Mouse (Mus musculus): ENCODE results near the gene Ppp1r9a. TPM values are rescaled to one million over a fixed set of nuclear protein-coding genes. Genes with fewer than 3 reads are reported as not detected.
"Not testable (repeated sequence)": the region's sequence is repeated elsewhere in the genome, so short reads cannot be mapped to it uniquely, and the experiment has no call there.

Ppp1r9a gene
- total and polyA plus RNA-seq, 3 experiments = 1.0 TPM; not detected in 2

DNA sequence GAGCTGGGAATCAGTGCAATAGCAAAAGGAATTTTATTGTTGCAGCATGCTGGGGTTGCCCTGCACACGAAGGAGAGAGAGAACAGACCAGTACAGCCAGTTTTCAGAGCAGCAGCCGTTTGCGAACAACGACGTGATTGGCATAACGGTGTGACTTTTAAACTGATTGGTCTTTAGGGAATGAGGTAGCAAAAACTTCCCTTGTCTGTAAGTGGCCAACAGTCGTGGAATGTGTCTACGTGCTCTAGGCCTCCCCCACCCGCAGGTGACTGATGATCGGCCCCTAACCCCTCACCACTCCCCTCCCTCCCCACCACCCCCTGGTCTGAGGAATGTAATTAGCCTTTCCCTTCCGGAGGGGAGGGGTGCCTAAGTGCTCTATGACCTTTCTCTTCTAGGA is 10.3 kb upstream of the Ppp1r9a start:
- no peak overlapping the region for H3K4me3 ChIP-seq (replicated peaks in 1 of 3; ENCODE audit: low read depth in 2 of 3, low read length in 2 of 3, poor library complexity in 1 of 3)
- peaks cover 0 to 4% of the 10 kb centered on the region in 2 experiments; a peak in 2 of 4 replicates for H3K4me1 ChIP-seq (ENCODE audit: control insufficient read depth in 1 of 2, insufficient read depth in 2 of 2)
- H3K4me2 ChIP-seq (ENCODE audit: insufficient read depth, low read depth, poor library complexity, severe bottlenecking) = no peak overlapping the region
- H3K9me3 ChIP-seq (replicated peaks; ENCODE audit: low read length) = no peaks in the 10 kb centered on the region
- no peaks in the 10 kb centered on the region; the same call in 1 of the 2 replicates for H3K79me2 ChIP-seq (replicated peaks; ENCODE audit: control insufficient read depth, extremely low read depth, insufficient read depth, poor library complexity, severe bottlenecking)
- DNase-seq (ENCODE audit: extremely low read depth) = no peak
- no peaks in the 10 kb centered on the region for H3K36me3 ChIP-seq (replicated peaks in 1 of 2; ENCODE audit: control insufficient read depth in 1 of 2, insufficient read depth in 1 of 2, low read length in 1 of 2)
- in situ Hi-C loops (cut with MboI; ENCODE audit: low pct_ligation_motif_present, low pct_unique_long_range_greater_than_20kb, low sequenced_read_pairs) (no loop called here), dilution Hi-C loops (cut with MboI; ENCODE audit: extremely low pct_ligation_motif_present, extremely low pct_unique_long_range_greater_than_20kb, low sequenced_read_pairs) (no loop called here)
- no peaks in the 10 kb centered on the region for H3K27me3 ChIP-seq (replicated peaks)
- TF ChIP-seq RCOR1 (conservative IDR thresholded peaks at IDR 0.05; ENCODE audit: low read depth, low read length) = no peak
- TF ChIP-seq POLR2A (IDR thresholded peaks at IDR 0.05; ENCODE audit: low read depth, low read length) = no peak
- no peak for TF ChIP-seq ELF1 (IDR thresholded peaks at IDR 0.05; ENCODE audit: low read depth, low read length)
- TF ChIP-seq KAT2A (IDR thresholded peaks at IDR 0.05; ENCODE audit: insufficient replicate concordance, low read length) = no peak
- TF ChIP-seq JUN (IDR thresholded peaks at IDR 0.05; ENCODE audit: insufficient read depth, low read depth, low read length) = no peak
- no peak for TF ChIP-seq IRF4 (IDR thresholded peaks at IDR 0.05; ENCODE audit: low read depth, low read length)
- TF ChIP-seq MAZ (IDR thresholded peaks at IDR 0.05; ENCODE audit: low read depth, low read length) = no peak
- TF ChIP-seq NELFE (IDR thresholded peaks at IDR 0.05; ENCODE audit: low read depth, low read length) = no peak
- TF ChIP-seq POLR2AphosphoS2 (IDR thresholded peaks at IDR 0.05; ENCODE audit: low read depth, low read length) = no peak
- no peak for TF ChIP-seq CHD2 (IDR thresholded peaks at IDR 0.05; ENCODE audit: low read length)
- TF ChIP-seq USF1 (IDR thresholded peaks at IDR 0.05; ENCODE audit: low read depth, low read length) = no peak
- H3K27ac ChIP-seq (ENCODE audit: insufficient read depth, low read depth) = no peak overlapping the region
- no peak overlapping the region for H3K9ac ChIP-seq (ENCODE audit: insufficient read depth, low read depth)

DNA sequence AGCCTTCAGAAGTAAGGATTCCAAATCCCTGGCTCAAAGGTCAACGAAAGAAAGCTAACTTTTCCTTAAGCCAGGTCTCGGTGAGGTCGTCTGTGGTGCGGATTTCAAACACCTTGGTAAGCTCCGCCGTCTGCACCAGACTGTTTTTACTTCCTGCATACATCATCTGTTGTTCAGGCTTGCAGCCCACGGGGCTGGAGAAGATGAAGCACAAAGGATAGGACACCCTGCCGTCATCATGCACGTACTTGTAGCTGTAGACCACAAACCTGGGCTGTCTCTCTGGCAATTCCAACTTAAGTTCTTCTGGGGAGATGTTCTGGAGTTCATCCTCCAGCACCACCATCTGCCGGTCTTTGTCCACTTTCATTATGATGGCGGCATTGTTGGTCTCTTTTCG is 9.4 kb upstream of the Ppp1r9a start:
- H3K27me3 ChIP-seq (replicated peaks); H3K36me3 ChIP-seq (replicated peaks in 1 of 2; ENCODE audit: control insufficient read depth in 1 of 2, insufficient read depth in 1 of 2, low read length in 1 of 2); DNase-seq (ENCODE audit: extremely low read depth); H3K9ac ChIP-seq (ENCODE audit: insufficient read depth, low read depth); H3K9me3 ChIP-seq (replicated peaks; ENCODE audit: low read length); H3K4me1 ChIP-seq (ENCODE audit: control insufficient read depth in 1 of 2, insufficient read depth in 2 of 2); in situ Hi-C loops (cut with MboI; ENCODE audit: low pct_ligation_motif_present, low pct_unique_long_range_greater_than_20kb, low sequenced_read_pairs); dilution Hi-C loops (cut with MboI; ENCODE audit: extremely low pct_ligation_motif_present, extremely low pct_unique_long_range_greater_than_20kb, low sequenced_read_pairs); H3K79me2 ChIP-seq (replicated peaks; ENCODE audit: control insufficient read depth, extremely low read depth, insufficient read depth, poor library complexity, severe bottlenecking); H3K27ac ChIP-seq (ENCODE audit: insufficient read depth, low read depth): not testable (repeated sequence)
- peak overlapping the region; percentile 59 for H3K4me2 ChIP-seq (ENCODE audit: insufficient read depth, low read depth, poor library complexity, severe bottlenecking)
- peak overlapping the region in 1 of 3 experiments; percentile 37 for H3K4me3 ChIP-seq (replicated peaks in 1 of 3; ENCODE audit: low read depth in 2 of 3, low read length in 2 of 3, poor library complexity in 1 of 3)

DNA sequence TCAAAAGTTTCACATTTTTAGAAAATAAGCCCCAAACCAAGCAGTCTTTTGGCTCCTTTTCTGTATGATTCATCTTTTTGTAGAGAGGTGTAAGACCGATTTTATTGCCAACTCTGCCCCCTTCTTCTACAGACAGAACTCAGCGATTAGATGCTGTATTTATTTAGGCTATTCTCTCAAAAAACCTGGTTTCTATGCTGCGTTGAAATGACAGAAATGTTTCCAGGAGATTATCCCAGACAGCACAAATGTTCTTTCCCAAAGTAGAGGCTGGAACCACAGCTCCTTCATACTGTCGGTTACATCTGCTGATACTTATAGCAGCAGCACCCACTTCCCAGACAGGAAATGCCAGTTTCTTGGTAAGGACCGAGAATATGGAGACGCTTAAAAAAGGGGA is 2.8 kb upstream of the Ppp1r9a start:
- H3K9me3 ChIP-seq (replicated peaks; ENCODE audit: low read length) = peaks cover 6% of the 10 kb centered on the region
- no peak overlapping the region for H3K4me2 ChIP-seq (ENCODE audit: insufficient read depth, low read depth, poor library complexity, severe bottlenecking)
- TF ChIP-seq GABPA (IDR thresholded peaks at IDR 0.05; ENCODE audit: insufficient replicate concordance, low read depth, low read length) = no peak
- no peak for TF ChIP-seq MYC (IDR thresholded peaks at IDR 0.05; ENCODE audit: low read depth, low read length)
- TF ChIP-seq JUN (IDR thresholded peaks at IDR 0.05; ENCODE audit: insufficient read depth, low read depth, low read length) = no peak
- TF ChIP-seq CTCF (conservative IDR thresholded peaks at IDR 0.05 in 1 of 2, IDR thresholded peaks at IDR 0.05 in 1 of 2; ENCODE audit: low read depth in 2 of 2, low read length in 2 of 2) = no peak
- TF ChIP-seq EP300 (IDR thresholded peaks at IDR 0.05; ENCODE audit: low read length) = no peak
- no peak for TF ChIP-seq MEF2A (IDR thresholded peaks at IDR 0.05; ENCODE audit: borderline replicate concordance, low read depth, low read length)
- TF ChIP-seq BHLHE40 (IDR thresholded peaks at IDR 0.05; ENCODE audit: low read depth, low read length) = no peak
- TF ChIP-seq RCOR1 (conservative IDR thresholded peaks at IDR 0.05; ENCODE audit: low read depth, low read length) = no peak
- no peak for TF ChIP-seq JUND (conservative IDR thresholded peaks at IDR 0.05; ENCODE audit: low read depth, low read length)
- TF ChIP-seq MAX (IDR thresholded peaks at IDR 0.05; ENCODE audit: low read length) = no peak
- TF ChIP-seq ELF1 (IDR thresholded peaks at IDR 0.05; ENCODE audit: low read depth, low read length) = no peak
- TF ChIP-seq MXI1 (IDR thresholded peaks at IDR 0.05; ENCODE audit: low read depth, low read length) = no peak
- TF ChIP-seq SMC3 (IDR thresholded peaks at IDR 0.05; ENCODE audit: low read depth, low read length) = no peak
- no peak for TF ChIP-seq POLR2AphosphoS2 (IDR thresholded peaks at IDR 0.05; ENCODE audit: low read depth, low read length)
- TF ChIP-seq E2F4 (IDR thresholded peaks at IDR 0.05; ENCODE audit: insufficient replicate concordance, low read depth, low read length) = no peak
- no peak for TF ChIP-seq NRF1 (IDR thresholded peaks at IDR 0.05; ENCODE audit: low read depth, low read length)
- no peak overlapping the region for H3K9ac ChIP-seq (ENCODE audit: insufficient read depth, low read depth)
- H3K27ac ChIP-seq (ENCODE audit: insufficient read depth, low read depth) = no peak overlapping the region
- in situ Hi-C loops (cut with MboI; ENCODE audit: low pct_ligation_motif_present, low pct_unique_long_range_greater_than_20kb, low sequenced_read_pairs) (no loop called here), dilution Hi-C loops (cut with MboI; ENCODE audit: extremely low pct_ligation_motif_present, extremely low pct_unique_long_range_greater_than_20kb, low sequenced_read_pairs) (no loop called here)
- no peaks in the 10 kb centered on the region for H3K27me3 ChIP-seq (replicated peaks)
- H3K36me3 ChIP-seq (replicated peaks in 1 of 2; ENCODE audit: control insufficient read depth in 1 of 2, insufficient read depth in 1 of 2, low read length in 1 of 2) = no peaks in the 10 kb centered on the region
- H3K4me1 ChIP-seq (ENCODE audit: control insufficient read depth in 1 of 2, insufficient read depth in 2 of 2) = no peaks in the 10 kb centered on the region
- DNase-seq (ENCODE audit: extremely low read depth) = no peak
- no peak overlapping the region for H3K4me3 ChIP-seq (replicated peaks in 1 of 3; ENCODE audit: low read depth in 2 of 3, low read length in 2 of 3, poor library complexity in 1 of 3)
- no peaks in the 10 kb centered on the region; the same call in 1 of the 2 replicates for H3K79me2 ChIP-seq (replicated peaks; ENCODE audit: control insufficient read depth, extremely low read depth, insufficient read depth, poor library complexity, severe bottlenecking)

Data from CH12.LX (cell line).